Mouse (Mus musculus) thymus, postnatal 14 days (tissue): ENCODE results near the gene Atg7.

Source experiments
- DNase-seq: peaks from one replicate; pipeline ENCODE4 v3.0.0; 2021

Gene Atg7

GRCm38 (mm10) chr6:114685412-114685811, 42.5 kb downstream of the Atg7 start:
- no peak for DNase-seq

- no peak for DNase-seq
Measured at GRCm38 (mm10) chr6:114687035-114687434, 44.1 kb downstream of the Atg7 start.

- no peak for DNase-seq
Measured at GRCm38 (mm10) chr6:114690661-114691060, 47.8 kb downstream of the Atg7 start.

GRCm38 (mm10) chr6:114691530-114691929, 48.6 kb downstream of the Atg7 start:
- DNase-seq: no peak

GRCm38 (mm10) chr6:114692691-114693090, 49.8 kb downstream of the Atg7 start:
- no peak for DNase-seq

GRCm38 (mm10) chr6:114697646-114698490, 55.0 kb downstream of the Atg7 start:
- peak; percentile 76 for DNase-seq

- DNase-seq: no peak
Measured at GRCm38 (mm10) chr6:114698578-114698977, 55.7 kb downstream of the Atg7 start.

- peak; percentile 39 for DNase-seq
Measured at GRCm38 (mm10) chr6:114700704-114701103, 57.8 kb downstream of the Atg7 start.

GRCm38 (mm10) chr6:114707032-114707431, 64.1 kb downstream of the Atg7 start:
- DNase-seq: no peak

GRCm38 (mm10) chr6:114712242-114713050, 69.5 kb downstream of the Atg7 start:
- no peak for DNase-seq

GRCm38 (mm10) chr6:114713538-114713937, 70.6 kb downstream of the Atg7 start:
- no peak for DNase-seq

GRCm38 (mm10) chr6:114714654-114715053, 71.8 kb downstream of the Atg7 start:
- DNase-seq: no peak

GRCm38 (mm10) chr6:114715289-114716030, 72.6 kb downstream of the Atg7 start:
- no peak for DNase-seq

- no peak for DNase-seq
Measured at GRCm38 (mm10) chr6:114719100-114719499, 76.2 kb downstream of the Atg7 start.

GRCm38 (mm10) chr6:114719665-114720064, 76.8 kb downstream of the Atg7 start:
- no peak for DNase-seq

- DNase-seq: no peak
Measured at GRCm38 (mm10) chr6:114722046-114722445, 79.1 kb downstream of the Atg7 start.

- DNase-seq: peak; percentile 61
Measured at GRCm38 (mm10) chr6:114723925-114724324, 81.0 kb downstream of the Atg7 start.

- DNase-seq: no peak
Measured at GRCm38 (mm10) chr6:114724351-114724750, 81.5 kb downstream of the Atg7 start.

- DNase-seq: no peak
Measured at GRCm38 (mm10) chr6:114725147-114725575, 82.3 kb downstream of the Atg7 start.

- no peak for DNase-seq
Measured at GRCm38 (mm10) chr6:114726681-114727080, 83.8 kb downstream of the Atg7 start.

GRCm38 (mm10) chr6:114733156-114733555, 90.3 kb downstream of the Atg7 start:
- no peak for DNase-seq

GRCm38 (mm10) chr6:114733681-114734080, 90.8 kb downstream of the Atg7 start:
- DNase-seq: no peak

- no peak for DNase-seq
Measured at GRCm38 (mm10) chr6:114735054-114735453, 92.2 kb downstream of the Atg7 start.
